Mouse (Mus musculus) liver, embryonic 12.5 days (tissue): ENCODE results near the gene Slc7a4. TPM values are rescaled to one million over a fixed set of nuclear protein-coding genes. Genes with fewer than 3 reads are reported as not detected.
A peak's percentile ranks its signal among the peaks of the same experiment; 100 is the strongest.

ENCODE experiments used
- ATAC-seq: fragments of 200-750 bp; cut with Nextera tagmentation; 2 replicates; pipeline ENCODE4 v1.8.0; 2017; ENCODE audit warnings: moderate number of reproducible peaks, mild to moderate bottlenecking, moderate library complexity
- H3K27ac ChIP-seq: fragments of 300-500 bp; sonication (generic); 2 replicates; pipeline ENCODE4 v1.5.1; 2016; ENCODE audit warnings: mild to moderate bottlenecking
- H3K27me3 ChIP-seq: fragments of 300-500 bp; sonication (generic); replicated peaks from 2 replicates; pipeline ENCODE4 v1.6.1; 2016; ENCODE audit warnings: mild to moderate bottlenecking, moderate library complexity
- H3K36me3 ChIP-seq: fragments of 300-500 bp; sonication (generic); 2 replicates; pipeline ENCODE4 v1.6.1; 2016; ENCODE audit warnings: mild to moderate bottlenecking, moderate library complexity
- H3K4me1 ChIP-seq: fragments of 300-500 bp; sonication (generic); 2 replicates; pipeline ENCODE4 v1.6.1; 2016
- H3K4me2 ChIP-seq: fragments of 300-500 bp; sonication (generic); 2 replicates; pipeline ENCODE4 v1.6.1; 2016; ENCODE audit warnings: mild to moderate bottlenecking, moderate library complexity
- H3K4me3 ChIP-seq: fragments of 300-500 bp; sonication (generic); 2 replicates; pipeline ENCODE4 v1.5.1; 2016; ENCODE audit warnings: mild to moderate bottlenecking, moderate library complexity
- H3K9ac ChIP-seq: fragments of 300-500 bp; sonication (generic); 2 replicates; pipeline ENCODE4 v1.6.1; 2016; ENCODE audit warnings: mild to moderate bottlenecking, moderate library complexity
- H3K9me3 ChIP-seq: fragments of 300-500 bp; sonication (generic); replicated peaks from 2 replicates; pipeline ENCODE4 v1.6.1; 2016; ENCODE audit warnings: mild to moderate bottlenecking, moderate library complexity
- WGBS: fragments of 180-500 bp; shearing (Covaris S2); methylation state at CpG from one replicate; pipeline ENCODE4 v1.1.7; 2016; ENCODE audit not compliant: insufficient replicate concordance; 5-methylcytosine and 5-hydroxymethylcytosine counted together
- polyA plus RNA-seq: library from polyadenylated mRNA; unstranded; fragments of >200 nt; fragmentation: Nextera tagmentation; extraction: Ambion mirVana; gene quantifications from 2 replicates; pipeline ENCODE4 v1.2.1, GENCODE M21; 2016

The Slc7a4 gene
- polyA plus RNA-seq, 1 experiment from 2014 or later: 1.7 TPM

DNA sequence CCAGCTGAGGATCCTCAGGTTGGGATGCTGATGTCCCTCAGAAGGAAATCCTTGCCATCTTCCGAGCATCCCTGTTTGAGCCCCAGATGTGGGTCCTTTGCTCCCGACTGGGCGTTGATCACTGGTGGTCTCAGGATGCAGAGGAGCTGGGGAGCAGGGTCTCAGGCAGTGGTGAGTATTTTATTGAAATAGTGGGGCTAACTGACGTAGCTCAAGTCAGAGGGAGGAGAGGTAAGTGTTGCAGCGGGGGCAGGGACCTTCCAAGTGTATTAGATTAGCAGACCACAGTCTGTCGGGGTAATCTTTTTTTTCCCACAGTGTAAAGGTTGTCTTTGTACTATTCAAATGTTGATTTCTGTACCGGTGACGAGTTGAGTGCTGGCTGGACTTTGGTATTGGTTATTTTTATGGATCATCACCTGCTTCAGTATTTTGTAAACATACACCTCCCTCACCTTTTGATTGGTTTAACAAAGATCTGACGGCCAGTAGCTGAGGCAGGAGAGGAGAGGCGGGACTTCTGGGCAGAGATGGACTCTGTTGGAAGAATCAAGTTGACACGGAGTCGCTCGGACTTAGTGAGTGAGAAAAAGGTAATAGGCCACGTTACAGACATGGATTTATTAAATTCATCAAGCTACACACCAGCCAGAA, 50.2 kb downstream of the Slc7a4 start:
- no peak for ATAC-seq
- Histone ChIP-seq H3K4me1 (peaks cover 33% of the 10 kb centered on the region), H3K4me3 (no peak overlapping the region), H3K27ac (no peak overlapping the region), H3K27me3 (no peaks in the 10 kb centered on the region; the same call in 1 of the 2 replicates), H3K9me3 (no peaks in the 10 kb centered on the region), H3K9ac (no peak overlapping the region), H3K4me2 (no peak overlapping the region), H3K36me3 (peaks cover 15% of the 10 kb centered on the region)
- 53% methylated on average over 14 of the region's 14 CpGs for WGBS

DNA sequence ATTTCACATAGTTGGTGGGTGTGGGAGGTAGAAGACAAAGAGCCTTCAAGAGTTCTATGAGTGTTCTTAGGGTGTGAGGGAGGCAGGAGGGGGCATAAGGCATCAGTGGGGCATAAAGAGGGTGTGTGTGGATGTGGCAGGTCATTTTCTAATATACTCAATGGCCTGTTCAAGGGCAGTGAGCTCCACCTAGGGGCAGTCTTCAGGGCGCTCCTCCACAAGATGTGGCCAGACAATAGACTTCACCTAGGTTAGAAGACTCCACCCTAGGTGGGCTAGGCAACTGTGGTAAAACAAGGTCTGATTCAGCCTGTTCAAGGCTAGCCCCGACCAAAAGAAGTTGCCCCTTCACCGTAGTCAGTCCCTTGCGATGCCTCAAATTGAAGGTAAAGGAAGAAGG, 50.7 kb downstream of the Slc7a4 start:
- no peaks in the 10 kb centered on the region; the same call in 1 of the 2 replicates for H3K27me3 ChIP-seq
- H3K27ac ChIP-seq: no peak overlapping the region
- ATAC-seq: no peak
- no peak overlapping the region for H3K4me3 ChIP-seq
- H3K4me2 ChIP-seq: no peak overlapping the region; the same call in 1 of the 2 replicates
- peaks cover 21% of the 10 kb centered on the region for H3K36me3 ChIP-seq
- H3K9me3 ChIP-seq: no peaks in the 10 kb centered on the region
- peaks cover 33% of the 10 kb centered on the region for H3K4me1 ChIP-seq
- WGBS: 52% methylated on average over 4 of the region's 4 CpGs
- H3K9ac ChIP-seq: no peak overlapping the region

DNA sequence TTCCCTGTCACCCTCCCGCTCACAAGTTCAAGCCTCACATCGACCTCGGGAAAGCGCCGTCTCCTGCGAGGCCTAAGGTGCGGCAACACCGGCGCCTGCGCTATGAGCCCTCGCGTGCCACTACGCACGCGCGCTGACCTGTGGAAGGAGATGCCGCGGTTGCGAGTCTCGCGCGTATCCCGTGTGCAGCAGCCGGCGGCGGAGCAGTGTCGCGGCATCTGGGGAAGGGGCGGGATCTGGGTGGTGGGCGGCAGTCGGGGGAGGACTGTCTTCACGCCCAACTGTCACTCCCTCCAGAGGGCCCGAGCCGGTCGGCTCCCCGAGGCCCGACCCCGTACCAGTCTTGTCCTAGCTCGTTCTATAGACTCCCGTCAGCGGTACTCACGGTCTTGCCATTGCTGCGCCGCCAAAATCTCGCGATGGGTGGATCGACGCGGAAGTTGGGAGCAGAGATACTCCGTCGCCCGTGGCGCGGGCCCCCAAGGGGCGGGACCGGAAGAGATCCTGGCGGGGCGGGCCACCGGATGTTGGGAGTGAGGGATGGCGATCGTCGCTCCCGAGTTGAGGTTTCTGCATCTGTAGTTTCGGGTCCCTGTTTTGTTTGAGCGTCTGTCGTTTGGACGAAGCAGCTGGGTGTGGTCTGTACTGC, 52.2 kb downstream of the Slc7a4 start, which contains the start of gene Thap7:
Thap7 (minus strand) TSS at position 497 of the 649 bp plus-strand sequence.
- H3K27ac ChIP-seq: peak within 1 kb of the TSS; percentile 95
- H3K36me3 ChIP-seq: peaks cover 36% of the 10 kb centered on the region
- peak within 1 kb of the TSS; percentile 97 for H3K4me2 ChIP-seq
- peak within 1 kb of the TSS; percentile 88 for H3K9ac ChIP-seq
- H3K4me1 ChIP-seq: peaks cover 33% of the 10 kb centered on the region
- WGBS: under 1% methylated on average over 67 of the region's 67 CpGs
- H3K27me3 ChIP-seq: no peaks in the 10 kb centered on the region; the same call in 1 of the 2 replicates
- ATAC-seq: peak; percentile 96
- no peaks in the 10 kb centered on the region for H3K9me3 ChIP-seq
- peak within 1 kb of the TSS; percentile 74 for H3K4me3 ChIP-seq

DNA sequence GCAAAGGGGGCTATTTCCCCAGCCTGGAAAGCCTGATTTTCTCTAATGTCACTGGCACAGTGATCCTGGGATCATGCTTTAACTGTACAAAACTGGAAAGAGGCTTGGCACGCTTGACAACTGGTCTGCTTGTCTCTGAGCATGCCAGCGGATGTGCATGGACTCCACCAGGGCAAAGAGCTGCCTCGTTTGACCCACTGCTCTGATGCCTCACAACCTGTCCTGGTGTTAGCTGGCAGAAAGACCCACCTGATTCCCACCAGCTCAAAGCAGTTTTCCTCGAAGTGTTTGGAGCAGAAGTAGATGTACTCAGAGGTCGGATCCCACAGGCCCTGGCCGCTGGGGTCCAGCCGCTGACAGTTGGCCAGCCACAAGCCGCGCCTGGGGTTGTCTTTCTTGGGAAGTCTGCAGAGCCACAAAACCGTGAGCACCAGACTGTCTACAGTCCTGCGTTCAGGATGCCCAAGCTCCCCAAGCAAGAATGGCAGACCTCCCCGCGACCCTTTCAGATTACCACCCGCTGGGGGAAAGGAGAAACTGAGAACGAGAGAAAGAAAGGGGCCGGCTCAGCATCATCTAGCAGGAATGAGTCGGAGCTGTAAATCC, 52.9 kb downstream of the Slc7a4 start:
- no peak for ATAC-seq
- peaks cover 33% of the 10 kb centered on the region for H3K4me1 ChIP-seq
- H3K9ac ChIP-seq: peak overlapping the region; percentile 88
- H3K36me3 ChIP-seq: peaks cover 42% of the 10 kb centered on the region
- 13% methylated on average over 17 of the region's 17 CpGs for WGBS
- peak overlapping the region; percentile 74 for H3K4me3 ChIP-seq
- H3K27me3 ChIP-seq: no peaks in the 10 kb centered on the region; the same call in 1 of the 2 replicates
- H3K9me3 ChIP-seq: no peaks in the 10 kb centered on the region
- H3K4me2 ChIP-seq: peak overlapping the region; percentile 97
- peak overlapping the region; percentile 95 for H3K27ac ChIP-seq

DNA sequence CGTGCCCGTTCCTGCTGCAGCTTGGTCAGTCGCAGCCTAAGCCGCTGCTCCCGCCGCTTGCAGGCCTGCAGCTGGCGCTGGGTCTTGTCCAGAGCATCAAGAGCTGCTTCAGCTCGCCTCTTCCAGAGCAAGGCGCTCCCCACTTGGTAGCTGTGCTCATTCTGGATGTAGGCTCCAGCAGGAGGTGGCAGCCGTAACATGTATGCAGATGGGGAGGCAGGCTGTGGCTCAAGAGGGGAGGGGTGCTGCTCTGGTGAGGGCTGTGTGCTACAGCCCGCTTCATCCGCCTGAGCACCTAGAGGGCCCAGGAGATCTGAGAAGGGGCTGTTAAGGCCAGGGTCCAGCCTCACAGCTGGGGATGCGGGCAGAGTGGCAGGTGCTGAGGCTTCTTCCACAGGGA, 54.7 kb downstream of the Slc7a4 start:
- Histone ChIP-seq H3K9ac (no peak overlapping the region), H3K27me3 (no peaks in the 10 kb centered on the region; the same call in 1 of the 2 replicates), H3K27ac (no peak overlapping the region), H3K9me3 (no peaks in the 10 kb centered on the region), H3K4me1 (peaks cover 33% of the 10 kb centered on the region), H3K4me3 (no peak overlapping the region), H3K4me2 (no peak overlapping the region), H3K36me3 (peaks cover 59% of the 10 kb centered on the region)
- 85% methylated on average over 13 of the region's 13 CpGs for WGBS
- no peak for ATAC-seq

DNA sequence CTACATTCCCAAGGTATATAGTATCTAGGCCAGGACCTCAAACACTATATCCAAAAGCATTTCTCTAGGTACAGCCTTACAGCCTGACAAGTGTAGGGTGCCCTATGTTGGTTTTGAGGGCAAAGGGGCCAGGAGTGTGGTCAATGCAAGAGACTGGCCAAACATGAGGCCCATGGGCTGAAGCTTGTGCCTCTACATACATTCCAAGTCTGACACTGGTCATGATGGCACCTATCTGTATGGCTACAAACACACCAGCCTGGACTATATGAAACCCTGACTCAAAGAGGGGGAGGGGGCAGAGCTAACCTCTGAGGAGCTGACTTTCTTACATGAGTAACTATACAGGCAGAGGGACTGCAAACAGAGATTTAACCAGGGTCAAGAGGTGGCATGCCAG, 55.4 kb downstream of the Slc7a4 start:
- Histone ChIP-seq H3K9ac (no peak overlapping the region), H3K4me3 (no peak overlapping the region), H3K4me2 (no peak overlapping the region), H3K4me1 (peaks cover 31% of the 10 kb centered on the region), H3K27me3 (no peaks in the 10 kb centered on the region; the same call in 1 of the 2 replicates), H3K9me3 (no peaks in the 10 kb centered on the region), H3K36me3 (peaks cover 65% of the 10 kb centered on the region), H3K27ac (no peak overlapping the region)
- no peak for ATAC-seq

DNA sequence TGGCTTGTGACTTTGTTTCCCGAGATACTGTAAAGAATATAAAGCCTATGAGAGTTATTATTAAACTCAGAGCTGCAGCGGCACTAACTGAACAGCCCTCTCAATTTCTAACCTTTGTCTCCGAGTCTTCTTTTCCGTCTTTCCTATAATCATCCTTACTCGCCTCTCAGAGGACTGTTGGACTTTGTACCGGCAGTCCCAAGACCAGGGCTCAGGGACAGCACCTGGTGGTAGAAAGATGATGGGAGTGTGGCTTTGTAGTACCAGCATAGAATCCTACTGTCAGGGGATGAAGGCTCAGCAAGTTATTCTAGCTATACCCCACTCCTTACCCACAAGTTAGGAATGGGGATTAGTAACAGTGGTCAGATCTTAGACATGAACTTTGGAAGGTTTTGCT, 56.8 kb downstream of the Slc7a4 start:
- 76% methylated on average over 6 of the region's 6 CpGs for WGBS
- Histone ChIP-seq H3K4me2 (no peak overlapping the region), H3K9me3 (no peaks in the 10 kb centered on the region), H3K27me3 (no peaks in the 10 kb centered on the region), H3K36me3 (peaks cover 79% of the 10 kb centered on the region), H3K9ac (no peak overlapping the region), H3K4me1 (peaks cover 18% of the 10 kb centered on the region), H3K27ac (peak overlapping the region; percentile 39; the same call in 1 of the 2 replicates), H3K4me3 (no peak overlapping the region)
- no peak for ATAC-seq

DNA sequence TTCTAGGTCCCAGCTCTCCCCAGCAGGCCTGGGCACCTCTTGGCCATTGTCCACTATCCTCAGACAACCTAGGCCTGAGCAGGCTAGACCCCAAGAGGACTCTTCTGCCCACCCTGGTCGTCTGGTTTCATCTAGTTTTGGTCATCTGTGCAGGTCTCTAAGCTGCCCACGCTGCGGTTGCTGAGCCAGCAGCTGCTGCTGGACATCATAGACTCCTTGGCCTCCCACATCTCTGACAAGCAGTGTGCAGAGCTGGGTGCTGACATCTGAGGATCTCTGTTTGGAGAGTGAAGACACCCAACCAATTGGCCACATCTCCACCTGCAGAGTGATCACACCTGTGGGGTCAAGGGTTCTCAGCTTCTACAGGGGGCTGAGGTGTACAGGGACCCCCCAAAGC, 57.5 kb downstream of the Slc7a4 start:
- no peak overlapping the region for H3K27ac ChIP-seq
- no peaks in the 10 kb centered on the region for H3K9me3 ChIP-seq
- H3K9ac ChIP-seq: no peak overlapping the region
- ATAC-seq: no peak
- peaks cover 86% of the 10 kb centered on the region for H3K36me3 ChIP-seq
- H3K4me2 ChIP-seq: no peak overlapping the region
- peaks cover 17% of the 10 kb centered on the region for H3K4me1 ChIP-seq
- H3K4me3 ChIP-seq: no peak overlapping the region
- H3K27me3 ChIP-seq: no peaks in the 10 kb centered on the region
- 75% methylated on average over 3 of the region's 3 CpGs for WGBS

DNA sequence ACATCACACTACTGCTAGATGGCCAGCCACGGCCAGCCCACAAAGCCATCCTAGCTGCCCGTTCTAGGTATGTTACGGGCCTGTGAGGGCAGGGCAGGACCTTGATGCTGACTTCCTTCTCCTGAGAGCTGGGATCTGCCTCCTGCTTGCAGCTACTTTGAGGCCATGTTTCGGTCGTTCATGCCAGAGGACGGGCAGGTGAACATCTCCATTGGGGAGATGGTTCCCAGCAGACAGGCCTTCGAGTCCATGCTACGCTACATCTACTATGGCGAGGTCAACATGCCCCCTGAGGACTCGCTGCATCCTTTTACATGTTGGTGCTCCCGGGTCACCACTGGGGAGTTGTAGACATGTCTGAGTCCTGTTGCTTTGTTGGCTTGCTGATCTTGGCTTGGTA, 58.9 kb downstream of the Slc7a4 start:
- Histone ChIP-seq H3K4me1 (0 out of 2 replicates have a peak, but pooled peaks cover 5% of the 10 kb centered on the region), H3K4me2 (no peak overlapping the region), H3K4me3 (no peak overlapping the region), H3K27me3 (no peaks in the 10 kb centered on the region), H3K27ac (no peak overlapping the region), H3K9me3 (no peaks in the 10 kb centered on the region), H3K36me3 (peaks cover 98% of the 10 kb centered on the region), H3K9ac (no peak overlapping the region)
- 80% methylated on average over 11 of the region's 11 CpGs for WGBS
- no peak for ATAC-seq

Other genes starting within 250 kb of the Slc7a4 start
- 10.6 and 10.8 TPM in 2 replicates for gene Snap29, start 177.2 kb downstream of the Slc7a4 start, polyA plus RNA-seq
- 25.6 TPM in 2 replicates for gene Pi4ka, start 176.9 kb downstream of the Slc7a4 start, polyA plus RNA-seq
- 37.9 and 41.6 TPM in 2 replicates for gene Crkl, start 131.2 kb downstream of the Slc7a4 start, polyA plus RNA-seq
- gene Aifm3, start 93.6 kb downstream of the Slc7a4 start, polyA plus RNA-seq: 0.83 and 0.98 TPM in 2 replicates
- 31.4 and 34.8 TPM in 2 replicates for gene Lztr1, start 74.5 kb downstream of the Slc7a4 start, polyA plus RNA-seq
- gene Thap7, start 52.1 kb downstream of the Slc7a4 start, polyA plus RNA-seq: 34.2 and 36.6 TPM in 2 replicates
- 0.07 TPM in 1 of 2 replicates, not detected in the other for gene Lrrc74b, start 22.0 kb downstream of the Slc7a4 start, polyA plus RNA-seq
- gene P2rx6, start 21.3 kb downstream of the Slc7a4 start, polyA plus RNA-seq: 0.08 TPM in 2 replicates
- gene Smpd4, start 36.1 kb upstream of the Slc7a4 start, polyA plus RNA-seq: 31.3 and 31.8 TPM in 2 replicates
- 3.0 and 3.2 TPM in 2 replicates for gene Ccdc74a, start 63.3 kb upstream of the Slc7a4 start, polyA plus RNA-seq
- gene Med15, start 149.7 kb upstream of the Slc7a4 start, polyA plus RNA-seq: 24.2 and 25.2 TPM in 2 replicates
- 23.5 and 24.0 TPM in 2 replicates for gene Klhl22, start 176.4 kb upstream of the Slc7a4 start, polyA plus RNA-seq
- 4.9 and 5.2 TPM in 2 replicates for gene Scarf2, start 214.1 kb upstream of the Slc7a4 start, polyA plus RNA-seq
- not detected in 2 replicates for gene B830017H08Rik, start 249.9 kb upstream of the Slc7a4 start, polyA plus RNA-seq